Mouse (Mus musculus) hematopoietic stem cell, adult 5-6 weeks (primary cell): ENCODE measurements at regions not wholly inside any gene's neighbourhood (a gene's known extent, or its start where the extent isn't known, plus 50 kb on each side); places are given as distances from the start of the nearest gene placed in this dataset.

Experiments
- ATAC-seq, 2 experiments: fragments of 125-278 bp in 1 of 2; replicated peaks in 1 of 2; 2 replicates each; pipeline ENCODE4 v1.8.0; 2016 to 2017; ENCODE audit warnings: inconsistent platforms in 2 of 2, mild to moderate bottlenecking in 2 of 2, moderate number of reproducible peaks in 2 of 2, low read depth in 1 of 2, moderate TSS enrichment in 1 of 2; ENCODE audit not compliant: low FRiP score in 2 of 2, poor library complexity in 2 of 2, severe bottlenecking in 2 of 2, insufficient read depth in 1 of 2, low TSS enrichment in 1 of 2

GRCm38 (mm10) chr7:79201246-79201645 is 52.4 kb upstream of the Mfge8 start:
- ATAC-seq, result no peak

GRCm38 (mm10) chr7:79202336-79202735 is 53.5 kb upstream of the Mfge8 start:
- no peak for ATAC-seq

- no peak for ATAC-seq
Measured at GRCm38 (mm10) chr7:79203481-79203880, 54.6 kb upstream of the Mfge8 start.

GRCm38 (mm10) chr7:79207140-79207539 is 58.3 kb upstream of the Mfge8 start:
- no peak for ATAC-seq

GRCm38 (mm10) chr7:79210376-79211215 is 61.7 kb upstream of the Mfge8 start:
- peak; percentile 71 to 80 for ATAC-seq

GRCm38 (mm10) chr7:79211287-79211976 is 61.6 kb upstream of the Abhd2 start:
- no peak for ATAC-seq

- no peak for ATAC-seq
Measured at GRCm38 (mm10) chr7:79212231-79212630, 60.8 kb upstream of the Abhd2 start.

GRCm38 (mm10) chr7:79215001-79215400 is 58.0 kb upstream of the Abhd2 start:
- no peak for ATAC-seq

- no peak for ATAC-seq
Measured at GRCm38 (mm10) chr7:79217232-79217631, 55.8 kb upstream of the Abhd2 start.

- ATAC-seq, result no peak
Measured at GRCm38 (mm10) chr7:79222626-79223335, 50.2 kb upstream of the Abhd2 start.
